Mouse (Mus musculus): ENCODE measurements at regions not wholly inside any gene's neighbourhood (a gene's known extent, or its start where the extent isn't known, plus 50 kb on each side); places are given as distances from the start of the nearest gene placed in this dataset.

DNA sequence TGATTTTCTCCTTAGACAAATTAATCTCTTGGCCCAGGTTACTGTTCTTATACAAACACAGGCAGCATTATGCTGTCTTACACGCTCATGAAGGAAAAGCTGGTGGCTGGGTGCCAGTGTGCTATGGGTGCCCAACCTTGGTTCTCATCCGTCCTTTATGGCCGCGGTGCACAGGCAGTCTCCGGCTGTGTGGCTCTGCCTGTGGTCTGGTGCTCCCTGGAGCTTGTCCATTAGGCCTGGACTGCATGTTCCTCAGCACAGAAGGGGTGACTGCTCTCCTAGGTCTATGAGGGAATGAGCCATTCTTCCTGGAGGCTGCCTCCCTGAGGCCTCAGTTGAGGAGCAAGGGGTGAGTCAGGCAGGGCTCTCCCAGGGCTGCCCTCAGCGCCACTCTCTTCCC, 111.7 kb upstream of the Klf14 start:
- no peak overlapping the region for H3K4me2 ChIP-seq (replicated peaks; ENCODE audit: low read depth, low read length, severe bottlenecking)
- no peak overlapping the region for H3K9ac ChIP-seq (ENCODE audit: low read depth, low read length, severe bottlenecking)
- H3K27ac ChIP-seq (replicated peaks; ENCODE audit: low read depth, low read length) = no peak overlapping the region
- no peaks in the 10 kb centered on the region for H3K9me3 ChIP-seq (ENCODE audit: control insufficient read depth, low read length)
- WGBS = 70% methylated on average over 6 of the region's 6 CpGs
- no peaks in the 10 kb centered on the region for H3K27me3 ChIP-seq (ENCODE audit: control insufficient read depth, insufficient read depth, low read length)
- no peaks in the 10 kb centered on the region for H3K36me3 ChIP-seq (ENCODE audit: control insufficient read depth, insufficient read depth, low read length)
- ATAC-seq (ENCODE audit: low FRiP score, low read depth) = no peak
- H3K4me3 ChIP-seq (replicated peaks; ENCODE audit: low read length) = no peak overlapping the region
- DNase-seq (ENCODE audit: low spot score) = no peak
- TF ChIP-seq POLR2A (IDR thresholded peaks at IDR 0.05; ENCODE audit: borderline replicate concordance, extremely low read depth, insufficient read depth, insufficient read length) = no peak
- H3K4me1 ChIP-seq (ENCODE audit: control insufficient read depth, insufficient read depth, low read length) = peaks cover 15% of the 10 kb centered on the region

DNA sequence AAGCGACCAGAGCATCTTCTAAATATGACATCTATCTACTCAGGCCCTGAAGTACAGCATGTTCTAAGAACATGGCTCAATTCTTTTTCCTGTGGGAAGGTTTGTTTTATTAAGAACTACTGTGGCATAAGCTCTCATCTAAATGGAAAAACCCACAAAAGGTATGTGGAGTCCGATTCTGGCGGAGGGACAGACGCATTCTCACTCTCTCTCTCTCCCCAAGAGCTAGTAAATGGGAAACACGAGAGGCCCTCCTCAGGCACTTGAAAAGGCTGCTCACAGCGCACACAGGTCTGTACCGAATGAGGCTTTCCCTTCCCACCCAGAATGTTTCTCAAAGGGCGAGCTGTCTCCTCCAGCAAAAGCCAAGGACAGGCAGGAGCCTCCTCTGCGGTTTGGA, 112.1 kb upstream of the Klf14 start:
- H3K9me3 ChIP-seq (ENCODE audit: control insufficient read depth, low read length) = no peaks in the 10 kb centered on the region
- no peak overlapping the region for H3K4me2 ChIP-seq (replicated peaks; ENCODE audit: low read depth, low read length, severe bottlenecking)
- H3K36me3 ChIP-seq (ENCODE audit: control insufficient read depth, insufficient read depth, low read length) = no peaks in the 10 kb centered on the region
- ATAC-seq (ENCODE audit: low FRiP score, low read depth) = no peak
- no peak overlapping the region for H3K9ac ChIP-seq (ENCODE audit: low read depth, low read length, severe bottlenecking)
- 39% methylated on average over 9 of the region's 9 CpGs for WGBS
- H3K4me1 ChIP-seq (ENCODE audit: control insufficient read depth, insufficient read depth, low read length) = peaks cover 17% of the 10 kb centered on the region
- H3K27ac ChIP-seq (replicated peaks; ENCODE audit: low read depth, low read length) = no peak overlapping the region
- H3K4me3 ChIP-seq (replicated peaks; ENCODE audit: low read length) = no peak overlapping the region
- no peaks in the 10 kb centered on the region for H3K27me3 ChIP-seq (ENCODE audit: control insufficient read depth, insufficient read depth, low read length)
- DNase-seq (ENCODE audit: low spot score) = no peak
- TF ChIP-seq POLR2A (IDR thresholded peaks at IDR 0.05; ENCODE audit: borderline replicate concordance, extremely low read depth, insufficient read depth, insufficient read length) = no peak

DNA sequence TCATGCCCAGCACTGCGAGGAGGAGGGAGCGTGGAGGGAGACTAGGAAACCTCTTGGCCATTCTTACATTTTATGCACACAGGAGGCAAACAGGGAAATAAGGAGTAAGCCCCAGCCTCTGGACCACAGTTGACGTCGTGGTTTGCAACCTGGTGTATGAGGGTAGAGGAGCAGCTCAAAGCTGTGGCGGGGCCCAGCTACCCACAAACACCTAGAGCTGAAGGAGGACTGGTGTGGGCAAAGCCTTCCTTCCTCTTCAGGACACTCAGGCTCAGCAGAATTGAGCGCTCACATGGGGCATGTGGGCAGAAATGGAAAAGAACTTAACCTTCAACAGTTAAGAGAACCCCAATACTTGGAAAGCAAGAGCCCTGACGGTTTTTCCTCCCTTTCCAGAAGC, 113.2 kb upstream of the Klf14 start:
- no peak for TF ChIP-seq POLR2A (IDR thresholded peaks at IDR 0.05; ENCODE audit: borderline replicate concordance, extremely low read depth, insufficient read depth, insufficient read length)
- ATAC-seq (ENCODE audit: low FRiP score, low read depth) = no peak
- Histone ChIP-seq H3K4me3 (replicated peaks; ENCODE audit: low read length) (no peak overlapping the region), H3K4me2 (replicated peaks; ENCODE audit: low read depth, low read length, severe bottlenecking) (no peak overlapping the region), H3K9ac (ENCODE audit: low read depth, low read length, severe bottlenecking) (no peak overlapping the region), H3K9me3 (ENCODE audit: control insufficient read depth, low read length) (no peaks in the 10 kb centered on the region), H3K27me3 (ENCODE audit: control insufficient read depth, insufficient read depth, low read length) (no peaks in the 10 kb centered on the region), H3K27ac (replicated peaks; ENCODE audit: low read depth, low read length) (no peak overlapping the region), H3K36me3 (ENCODE audit: control insufficient read depth, insufficient read depth, low read length) (no peaks in the 10 kb centered on the region), H3K4me1 (ENCODE audit: control insufficient read depth, insufficient read depth, low read length) (peaks cover 28% of the 10 kb centered on the region)
- no peak for DNase-seq (ENCODE audit: low spot score)
- WGBS = 77% methylated on average over 7 of the region's 7 CpGs

DNA sequence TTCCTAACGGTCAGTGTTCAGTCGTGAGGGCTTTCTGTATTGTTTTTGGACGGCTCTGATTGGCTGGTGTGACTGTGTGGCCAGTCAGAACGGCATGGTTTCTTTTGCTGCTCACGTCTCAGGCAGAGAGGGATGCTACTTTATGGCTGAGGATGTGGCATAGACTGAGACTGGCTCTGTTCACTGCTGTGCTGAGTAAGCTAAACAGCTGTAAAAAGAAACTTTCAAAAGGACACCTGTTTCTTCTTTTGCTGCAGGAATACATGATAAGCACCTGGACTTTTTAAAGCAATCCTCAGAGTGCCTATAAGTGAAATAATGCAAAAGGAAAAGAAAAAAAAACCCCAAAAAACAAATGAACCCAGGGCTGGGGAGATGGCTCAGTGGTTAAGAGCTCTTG, 113.7 kb upstream of the Klf14 start:
- no peak for TF ChIP-seq POLR2A (IDR thresholded peaks at IDR 0.05; ENCODE audit: borderline replicate concordance, extremely low read depth, insufficient read depth, insufficient read length)
- Histone ChIP-seq H3K27me3 (ENCODE audit: control insufficient read depth, insufficient read depth, low read length) (no peaks in the 10 kb centered on the region), H3K9me3 (ENCODE audit: control insufficient read depth, low read length) (no peaks in the 10 kb centered on the region), H3K4me3 (replicated peaks; ENCODE audit: low read length) (no peak overlapping the region), H3K4me1 (ENCODE audit: control insufficient read depth, insufficient read depth, low read length) (peaks cover 32% of the 10 kb centered on the region), H3K36me3 (ENCODE audit: control insufficient read depth, insufficient read depth, low read length) (no peaks in the 10 kb centered on the region), H3K9ac (ENCODE audit: low read depth, low read length, severe bottlenecking) (no peak overlapping the region), H3K4me2 (replicated peaks; ENCODE audit: low read depth, low read length, severe bottlenecking) (no peak overlapping the region), H3K27ac (replicated peaks; ENCODE audit: low read depth, low read length) (no peak overlapping the region)
- ATAC-seq (ENCODE audit: low FRiP score, low read depth) = no peak
- WGBS = 13% methylated on average over 5 of the region's 5 CpGs
- no peak for DNase-seq (ENCODE audit: low spot score)

DNA sequence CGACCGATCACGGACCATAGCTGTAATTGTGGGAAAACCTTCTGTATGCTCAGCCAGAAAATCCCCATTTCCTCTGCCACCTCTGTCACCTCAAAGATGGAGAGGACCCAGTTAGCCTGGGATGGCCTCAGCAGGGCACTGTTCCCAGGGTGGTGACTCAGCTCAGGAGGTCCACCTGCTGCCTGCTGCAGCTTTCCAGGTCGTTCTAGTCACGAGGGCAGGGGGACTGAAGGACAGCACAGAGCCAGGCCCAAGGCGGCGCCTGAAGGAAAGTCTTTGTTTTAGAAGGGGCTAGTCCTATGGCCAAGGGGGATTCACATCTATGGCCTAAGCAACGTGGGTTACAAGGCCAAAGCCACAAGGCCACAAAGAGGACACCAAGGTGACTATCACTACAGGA, 114.5 kb upstream of the Klf14 start:
- H3K9ac ChIP-seq (ENCODE audit: low read depth, low read length, severe bottlenecking) = no peak overlapping the region
- H3K27me3 ChIP-seq (ENCODE audit: control insufficient read depth, insufficient read depth, low read length) = no peaks in the 10 kb centered on the region
- peaks cover 36% of the 10 kb centered on the region for H3K4me1 ChIP-seq (ENCODE audit: control insufficient read depth, insufficient read depth, low read length)
- H3K27ac ChIP-seq (replicated peaks; ENCODE audit: low read depth, low read length) = no peak overlapping the region
- H3K4me2 ChIP-seq (replicated peaks; ENCODE audit: low read depth, low read length, severe bottlenecking) = no peak overlapping the region
- H3K4me3 ChIP-seq (replicated peaks; ENCODE audit: low read length) = no peak overlapping the region
- H3K36me3 ChIP-seq (ENCODE audit: control insufficient read depth, insufficient read depth, low read length) = no peaks in the 10 kb centered on the region
- ATAC-seq (ENCODE audit: low FRiP score, low read depth) = no peak
- DNase-seq (ENCODE audit: low spot score) = no peak
- no peaks in the 10 kb centered on the region for H3K9me3 ChIP-seq (ENCODE audit: control insufficient read depth, low read length)
- 80% methylated on average over 8 of the region's 8 CpGs for WGBS
- no peak for TF ChIP-seq POLR2A (IDR thresholded peaks at IDR 0.05; ENCODE audit: borderline replicate concordance, extremely low read depth, insufficient read depth, insufficient read length)

DNA sequence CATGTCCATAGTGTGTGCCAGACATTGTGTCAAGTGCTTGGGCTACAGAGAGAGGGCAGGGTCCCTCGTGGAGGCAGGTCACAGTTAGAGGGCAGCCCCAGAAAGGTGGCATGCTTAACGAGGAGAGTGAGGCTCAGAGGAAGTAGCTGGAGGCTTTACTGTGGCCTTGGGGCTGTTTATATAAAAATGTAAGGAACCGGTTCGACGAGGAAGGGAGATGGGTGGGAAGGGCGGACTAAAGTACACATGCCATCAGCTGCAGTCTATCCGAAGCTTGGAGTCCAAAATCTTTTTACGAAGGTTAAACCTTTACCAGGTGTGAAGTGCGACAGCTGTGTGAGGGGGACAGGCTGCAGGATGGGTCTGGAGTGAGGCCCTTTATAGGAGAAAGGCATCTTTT, 115.5 kb upstream of the Klf14 start:
- 30% methylated on average over 9 of the region's 9 CpGs for WGBS
- no peak overlapping the region for H3K27ac ChIP-seq (replicated peaks; ENCODE audit: low read depth, low read length)
- ATAC-seq (ENCODE audit: low FRiP score, low read depth) = no peak

More for the DNA sequence above, 115.5 kb upstream of the Klf14 start:
- no peak for DNase-seq (ENCODE audit: low spot score)
- Histone ChIP-seq H3K9ac (ENCODE audit: low read depth, low read length, severe bottlenecking) (no peak overlapping the region), H3K4me3 (replicated peaks; ENCODE audit: low read length) (no peak overlapping the region), H3K4me1 (ENCODE audit: control insufficient read depth, insufficient read depth, low read length) (peaks cover 36% of the 10 kb centered on the region), H3K4me2 (replicated peaks; ENCODE audit: low read depth, low read length, severe bottlenecking) (no peak overlapping the region), H3K9me3 (ENCODE audit: control insufficient read depth, low read length) (no peaks in the 10 kb centered on the region), H3K27me3 (ENCODE audit: control insufficient read depth, insufficient read depth, low read length) (no peaks in the 10 kb centered on the region), H3K36me3 (ENCODE audit: control insufficient read depth, insufficient read depth, low read length) (no peaks in the 10 kb centered on the region)
- TF ChIP-seq POLR2A (IDR thresholded peaks at IDR 0.05; ENCODE audit: borderline replicate concordance, extremely low read depth, insufficient read depth, insufficient read length) = no peak

All from limb, embryonic 14.5 days (tissue).